Mouse (Mus musculus) duodenum, adult 2 months (tissue): ENCODE measurements around the gene H2-Q10. TPM values are rescaled to one million over a fixed set of nuclear protein-coding genes. Genes with fewer than 3 reads are reported as not detected.

Experiments used
- polyA plus RNA-seq: library from polyadenylated mRNA; depleted of rRNA; stranded (reverse); fragments of >200 nt; gene quantifications from 2 replicates; pipeline ENCODE4 v1.2.3, GENCODE M21; 2012; ENCODE audit warnings: low replicate concordance; rRNA removed

The H2-Q10 gene
- polyA plus RNA-seq: 11.4 and 14.5 TPM in 2 replicates

DNA sequence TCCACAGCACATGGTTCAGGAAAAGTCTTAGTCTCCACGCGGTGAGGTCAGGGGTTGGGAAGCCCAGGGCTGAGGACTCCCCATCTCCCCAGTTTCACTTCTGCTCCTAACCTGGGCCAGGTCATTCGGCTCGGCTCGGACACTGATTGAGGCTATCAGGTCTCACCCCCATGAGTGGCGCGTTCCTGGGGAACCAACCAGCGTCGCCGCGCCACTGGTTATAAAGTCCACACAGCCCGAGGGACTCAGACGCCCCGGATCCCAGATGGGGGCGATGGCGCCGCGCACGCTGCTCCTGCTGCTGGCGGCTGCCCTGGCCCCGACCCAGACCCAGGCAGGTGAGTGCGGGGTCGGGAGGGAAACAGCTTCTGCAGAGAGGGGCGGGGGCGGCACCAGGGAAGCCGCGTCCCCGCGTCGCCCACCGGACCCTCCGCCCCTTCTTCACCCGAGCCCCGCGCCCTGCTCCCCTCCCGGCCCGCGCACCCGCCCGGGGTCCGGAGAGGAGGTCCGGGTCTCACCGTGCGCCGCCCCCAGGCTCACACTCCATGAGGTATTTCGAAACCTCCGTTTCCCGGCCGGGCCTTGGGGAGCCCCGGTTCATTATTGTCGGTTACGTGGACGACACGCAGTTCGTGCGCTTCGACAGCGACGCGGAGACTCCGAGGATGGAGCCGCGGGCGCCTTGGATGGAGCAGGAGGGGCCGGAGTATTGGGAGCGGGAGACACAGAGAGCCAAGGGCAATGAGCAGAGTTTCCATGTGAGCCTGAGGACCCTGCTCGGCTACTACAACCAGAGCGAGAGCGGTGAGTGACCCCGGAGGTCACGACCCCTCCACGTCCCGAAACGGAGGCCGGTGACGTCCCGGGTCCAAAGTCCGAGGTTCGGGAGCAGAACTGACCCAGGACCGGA lies at the start of gene H2-Q10:
TSS of gene H2-Q10 (plus strand) at position 248 of the 910 bp plus-strand sequence.

DNA sequence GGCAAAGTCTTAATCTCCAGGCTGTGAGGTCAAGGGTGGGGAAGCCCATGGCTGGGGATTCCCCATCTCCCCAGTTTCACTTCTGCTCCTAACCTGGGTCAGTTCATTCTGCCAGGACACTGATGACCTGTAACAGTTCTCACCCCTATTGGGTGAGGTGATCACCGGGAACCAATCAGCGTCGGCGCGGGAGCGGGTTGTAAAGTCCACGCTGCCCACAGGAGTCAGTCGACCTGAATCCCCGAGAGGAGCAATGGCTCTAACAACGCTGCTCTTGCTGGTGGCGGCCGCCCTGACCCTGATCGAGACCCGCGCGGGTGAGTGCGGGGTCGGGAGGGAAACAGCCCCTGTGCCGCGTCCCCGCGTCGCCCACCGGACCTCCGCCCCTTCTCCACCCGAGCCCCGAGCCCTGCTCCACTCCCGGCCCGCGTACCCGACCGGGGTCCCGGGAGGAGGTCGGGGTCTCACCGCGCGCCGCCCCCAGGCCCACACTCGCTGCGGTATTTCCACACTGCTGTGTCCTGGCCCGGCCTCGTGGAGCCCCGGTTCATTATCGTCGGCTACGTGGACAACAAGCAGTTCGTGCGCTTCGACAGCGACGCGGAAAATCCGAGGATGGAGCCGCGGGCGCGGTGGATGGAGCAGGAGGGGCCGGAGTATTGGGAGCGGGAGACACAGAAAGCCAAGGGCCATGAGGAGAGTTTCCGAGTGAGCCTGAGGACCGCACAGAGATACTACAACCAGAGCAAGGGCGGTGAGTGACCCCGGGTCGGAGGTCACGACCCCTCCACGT lies 45.1 kb upstream of the H2-Q10 start, which contains the start of gene H2-Q6:
TSS of gene H2-Q6 (plus strand) at position 227 of the 793 bp plus-strand sequence.

GRCm38 (mm10) chr17:35438885-35439284 lies 31.0 kb upstream of the H2-Q10 start, which contains the start of gene H2-Q7:
H2-Q7 (plus strand) TSS chr17:35439155.

DNA sequence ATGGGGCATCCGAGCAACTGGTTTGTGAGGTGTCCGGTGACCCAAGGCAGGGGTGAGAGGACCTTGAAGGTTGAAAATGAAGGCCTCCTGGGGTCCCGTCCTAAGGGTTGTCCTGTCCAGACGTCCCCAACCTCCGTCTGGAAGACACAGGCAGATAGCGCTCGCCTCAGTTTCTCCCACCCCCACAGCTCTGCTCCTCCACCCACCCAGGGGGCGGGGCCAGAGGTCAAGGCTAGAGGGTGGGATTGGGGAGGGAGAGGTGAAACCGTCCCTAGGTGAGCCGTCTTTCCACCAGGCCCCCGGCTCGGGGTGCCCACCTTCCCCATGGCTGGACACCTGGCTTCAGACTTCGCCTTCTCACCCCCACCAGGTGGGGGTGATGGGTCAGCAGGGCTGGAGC lies 35.9 kb downstream of the H2-Q10 start, which contains the start of gene Pou5f1:
TSS of gene Pou5f1 (plus strand) at position 243 of the 400 bp plus-strand sequence.

DNA sequence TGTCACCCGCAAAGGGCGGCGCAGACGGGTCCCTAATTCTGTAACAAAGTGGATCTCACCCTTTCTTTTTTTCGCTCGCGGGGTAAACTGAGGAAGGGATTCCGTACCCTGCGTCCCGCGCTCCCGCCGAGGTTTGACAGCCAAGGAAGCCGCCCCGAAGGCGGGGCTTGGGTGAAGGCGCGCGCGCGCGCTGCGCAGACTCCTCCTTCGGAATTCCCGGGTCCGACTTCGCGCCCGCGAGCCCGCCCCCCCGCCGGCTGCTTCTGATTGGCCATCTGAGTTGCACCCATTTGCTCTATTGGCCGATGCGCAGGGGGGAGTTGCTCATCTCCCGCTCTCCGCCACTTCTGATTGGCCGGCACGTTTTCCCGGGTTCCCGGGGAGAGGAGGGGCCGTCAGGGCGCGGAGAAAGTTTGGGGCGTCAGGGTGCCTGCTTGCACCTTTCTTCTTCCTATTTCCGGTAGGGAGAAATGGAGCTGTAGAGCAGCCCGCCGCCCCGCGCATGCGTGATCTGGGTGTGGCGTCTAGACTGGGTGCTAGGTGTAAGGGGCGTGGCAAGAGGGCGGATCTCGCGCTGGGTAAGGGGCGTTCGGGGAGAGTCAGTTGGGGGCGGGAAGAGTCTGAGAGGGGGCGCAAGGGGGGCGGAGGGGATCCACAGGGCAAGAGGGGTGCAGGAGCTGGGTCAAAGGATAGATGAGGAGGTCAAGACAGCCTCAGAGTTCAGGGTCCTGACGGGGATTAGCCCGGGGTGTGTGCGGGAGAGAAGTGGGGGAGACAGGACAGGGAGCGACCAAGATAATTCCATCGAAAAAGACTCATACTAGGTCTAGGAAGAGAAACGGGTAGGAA lies 47.0 kb downstream of the H2-Q10 start, which contains the start of the genes Tcf19 and Cchcr1:
TSS of gene Tcf19 (minus strand) at position 173 of the 849 bp plus-strand sequence.
TSS of gene Cchcr1 (plus strand) at position 449 of the 849 bp plus-strand sequence.

Other genes with a start within 250 kb of the H2-Q10 start
- gene Gm16181, start 249.3 kb upstream of the H2-Q10 start, polyA plus RNA-seq: not detected in 2 replicates
- gene Atp6v1g2, start 236.4 kb upstream of the H2-Q10 start, polyA plus RNA-seq: 2.2 and 3.7 TPM in 2 replicates
- 27.0 and 39.7 TPM in 2 replicates for gene Nfkbil1, start 234.3 kb upstream of the H2-Q10 start, polyA plus RNA-seq
- gene Ddx39b, start 228.3 kb upstream of the H2-Q10 start, polyA plus RNA-seq: 147 and 156 TPM in 2 replicates
- 447 and 1,433 TPM in 2 replicates for gene H2-D1, start 207.4 kb upstream of the H2-Q10 start, polyA plus RNA-seq
- 28.5 and 65.5 TPM in 2 replicates for gene H2-Q1, start 149.7 kb upstream of the H2-Q10 start, polyA plus RNA-seq
- gene H2-Q2, start 127.8 kb upstream of the H2-Q10 start, polyA plus RNA-seq: 350 and 1,003 TPM in 2 replicates
- 97.7 and 164 TPM in 2 replicates for gene H2-Q4, start 90.5 kb upstream of the H2-Q10 start, polyA plus RNA-seq
- gene H2-Q6, start 45.2 kb upstream of the H2-Q10 start, polyA plus RNA-seq: 16.0 and 40.0 TPM in 2 replicates
- 49.5 and 117 TPM in 2 replicates for gene H2-Q7, start 30.9 kb upstream of the H2-Q10 start, polyA plus RNA-seq
- gene Pou5f1, start 35.9 kb downstream of the H2-Q10 start, polyA plus RNA-seq: not detected in 2 replicates
- 8.0 and 16.7 TPM in 2 replicates for gene Tcf19, start 46.7 kb downstream of the H2-Q10 start, polyA plus RNA-seq
- 3.4 TPM in 2 replicates for gene Cchcr1, start 47.0 kb downstream of the H2-Q10 start, polyA plus RNA-seq
- gene Psors1c2, start 63.1 kb downstream of the H2-Q10 start, polyA plus RNA-seq: 0.39 TPM in 1 of 2 replicates, not detected in the other
- gene Cdsn, start 82.0 kb downstream of the H2-Q10 start, polyA plus RNA-seq: 0.71 and 1.6 TPM in 2 replicates
- not detected in 2 replicates for gene 2300002M23Rik, start 97.4 kb downstream of the H2-Q10 start, polyA plus RNA-seq
- gene Sfta2, start 131.5 kb downstream of the H2-Q10 start, polyA plus RNA-seq: 0.48 TPM in 1 of 2 replicates, not detected in the other
- gene Gm9573, start 156.5 kb downstream of the H2-Q10 start, polyA plus RNA-seq: 0.05 TPM in 1 of 2 replicates, not detected in the other
- 0.17 and 64.7 TPM in 2 replicates for gene Mucl3, start 173.6 kb downstream of the H2-Q10 start, polyA plus RNA-seq
- 32.7 and 37.8 TPM in 2 replicates for gene Vars2, start 197.5 kb downstream of the H2-Q10 start, polyA plus RNA-seq
- gene Gtf2h4, start 203.7 kb downstream of the H2-Q10 start, polyA plus RNA-seq: 14.5 and 14.8 TPM in 2 replicates
- gene Ddr1, start 234.5 kb downstream of the H2-Q10 start, polyA plus RNA-seq: 63.7 and 75.5 TPM in 2 replicates